Mouse (Mus musculus) embryonic facial prominence, embryonic 15.5 days (tissue): ENCODE measurements around the gene Zic2. TPM values are rescaled to one million over a fixed set of nuclear protein-coding genes. Genes with fewer than 3 reads are reported as not detected.
A peak's percentile ranks its signal among the peaks of the same experiment; 100 is the strongest.
"Not testable (repeated sequence)": the region's sequence is repeated elsewhere in the genome, so short reads cannot be mapped to it uniquely, and the experiment has no call there.

Experiments
- ATAC-seq: fragments of 200-750 bp; cut with Nextera tagmentation; 2 replicates; pipeline ENCODE4 v1.8.0; 2017; ENCODE audit warnings: low read depth, moderate TSS enrichment; ENCODE audit not compliant: insufficient number of reproducible peaks, low FRiP score, low TSS enrichment
- H3K27ac ChIP-seq: fragments of 300-500 bp; sonication (generic); replicated peaks from 2 replicates; pipeline ENCODE4 v1.5.1; 2015; ENCODE audit warnings: mild to moderate bottlenecking, inconsistent platforms
- H3K27me3 ChIP-seq: fragments of 300-500 bp; sonication (generic); 2 replicates; pipeline ENCODE4 v1.6.1; 2015; ENCODE audit warnings: inconsistent platforms
- H3K36me3 ChIP-seq: fragments of 300-500 bp; sonication (generic); 2 replicates; pipeline ENCODE4 v1.6.1; 2015; ENCODE audit warnings: mild to moderate bottlenecking, inconsistent platforms
- H3K4me1 ChIP-seq: fragments of 300-500 bp; sonication (generic); 2 replicates; pipeline ENCODE4 v1.6.1; 2015; ENCODE audit warnings: inconsistent platforms
- H3K4me2 ChIP-seq: fragments of 300-500 bp; sonication (generic); replicated peaks from 2 replicates; pipeline ENCODE4 v1.6.1; 2015; ENCODE audit warnings: mild to moderate bottlenecking, inconsistent platforms
- H3K4me3 ChIP-seq: fragments of 300-500 bp; sonication (generic); replicated peaks from 2 replicates; pipeline ENCODE4 v1.5.1; 2015; ENCODE audit warnings: mild to moderate bottlenecking, inconsistent platforms
- H3K9ac ChIP-seq: fragments of 300-500 bp; sonication (generic); 2 replicates; pipeline ENCODE4 v1.6.1; 2015; ENCODE audit warnings: inconsistent platforms
- H3K9me3 ChIP-seq: fragments of 300-500 bp; sonication (generic); replicated peaks from 2 replicates; pipeline ENCODE4 v1.6.1; 2016; ENCODE audit warnings: inconsistent platforms
- WGBS: fragments of 180-500 bp; shearing (Covaris S2); methylation state at CpG from one replicate; pipeline ENCODE4 v1.1.7; 2015; 5-methylcytosine and 5-hydroxymethylcytosine counted together
- polyA plus RNA-seq: library from polyadenylated mRNA; unstranded; fragments of >200 nt; fragmentation: Nextera tagmentation; extraction: Ambion mirVana; gene quantifications from 2 replicates; pipeline ENCODE4 v1.2.1, GENCODE M21; 2015

The Zic2 gene
- polyA plus RNA-seq, 1 experiment from 2014 or later, result 0.32 TPM

DNA sequence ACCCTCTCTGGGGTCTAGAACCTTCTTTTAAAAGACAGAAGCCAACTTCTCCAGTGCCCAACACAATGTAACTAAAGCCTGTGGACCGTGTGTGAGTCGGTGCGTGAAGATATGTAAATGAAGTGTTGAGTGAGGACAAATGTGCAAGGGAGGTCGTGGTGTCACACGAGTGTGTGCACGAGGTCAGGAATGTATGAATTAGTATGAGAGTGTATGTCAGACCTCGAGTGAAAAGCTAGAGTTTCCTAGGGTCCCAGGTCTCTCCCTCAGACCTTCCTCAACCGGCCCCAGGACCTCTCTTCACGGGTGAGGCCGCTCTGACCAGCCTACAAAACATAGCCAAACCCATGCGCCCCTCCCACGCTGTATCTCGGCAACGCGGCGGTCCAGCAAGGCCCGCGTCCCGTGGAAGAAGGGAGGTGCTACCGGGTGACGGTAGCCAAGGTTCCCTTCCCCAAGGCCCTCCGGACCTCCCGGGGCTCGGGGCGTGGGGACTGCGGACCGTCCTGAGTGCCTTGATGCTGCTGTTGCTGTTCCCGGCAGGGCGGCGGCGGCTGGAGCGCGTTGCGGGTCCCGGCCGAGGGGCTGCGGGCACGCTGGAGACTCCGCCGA, 12.0 kb upstream of the Zic2 start:
- Histone ChIP-seq H3K9ac (no peak overlapping the region), H3K36me3 (no peaks in the 10 kb centered on the region), H3K27me3 (peaks cover 81% of the 10 kb centered on the region), H3K9me3 (no peaks in the 10 kb centered on the region), H3K27ac (no peak overlapping the region), H3K4me1 (peaks cover 25% of the 10 kb centered on the region), H3K4me3 (peak overlapping the region; percentile 49), H3K4me2 (peak overlapping the region; percentile 94)
- WGBS, result 3% methylated on average over 40 of the region's 40 CpGs
- ATAC-seq, result no peak

DNA sequence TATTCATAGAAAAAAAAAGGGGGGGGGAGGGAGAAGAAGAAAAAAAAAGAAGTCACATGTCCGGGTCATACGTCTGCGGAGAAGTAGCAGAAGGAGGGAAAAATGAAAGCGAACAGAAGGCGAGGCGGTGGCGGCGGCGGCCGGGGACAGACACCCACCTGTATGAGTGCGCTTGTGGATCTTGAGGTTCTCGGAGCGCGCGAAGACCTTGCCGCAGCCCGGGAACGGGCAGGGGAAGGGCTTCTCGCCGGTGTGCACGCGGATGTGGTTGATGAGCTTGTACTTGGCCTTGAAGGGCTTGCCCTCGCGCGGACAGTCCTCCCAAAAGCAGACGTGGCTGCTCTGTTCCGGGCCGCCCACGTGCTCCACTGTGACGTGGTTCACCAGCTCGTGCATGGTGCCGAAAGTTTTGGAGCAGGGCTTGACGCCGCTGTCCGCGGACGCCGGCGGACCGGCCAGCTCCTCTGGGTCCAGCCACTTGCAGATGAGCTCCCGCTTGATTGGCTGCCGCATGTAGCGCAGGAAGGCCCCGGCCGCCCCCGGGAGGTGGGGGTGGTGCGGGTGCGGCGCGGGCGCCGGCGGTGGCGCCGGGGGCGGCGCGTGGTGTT, 11.4 kb upstream of the Zic2 start:
- peak; percentile 63; the same call in 1 of the 2 replicates for ATAC-seq
- H3K36me3 ChIP-seq, H3K27ac ChIP-seq, H3K9ac ChIP-seq, H3K9me3 ChIP-seq: not testable (repeated sequence)
- Histone ChIP-seq H3K27me3 (peaks cover 87% of the 10 kb centered on the region), H3K4me3 (peak overlapping the region; percentile 49), H3K4me1 (peaks cover 25% of the 10 kb centered on the region), H3K4me2 (peak overlapping the region; percentile 94)
- under 1% methylated on average over 51 of the region's 58 CpGs for WGBS

DNA sequence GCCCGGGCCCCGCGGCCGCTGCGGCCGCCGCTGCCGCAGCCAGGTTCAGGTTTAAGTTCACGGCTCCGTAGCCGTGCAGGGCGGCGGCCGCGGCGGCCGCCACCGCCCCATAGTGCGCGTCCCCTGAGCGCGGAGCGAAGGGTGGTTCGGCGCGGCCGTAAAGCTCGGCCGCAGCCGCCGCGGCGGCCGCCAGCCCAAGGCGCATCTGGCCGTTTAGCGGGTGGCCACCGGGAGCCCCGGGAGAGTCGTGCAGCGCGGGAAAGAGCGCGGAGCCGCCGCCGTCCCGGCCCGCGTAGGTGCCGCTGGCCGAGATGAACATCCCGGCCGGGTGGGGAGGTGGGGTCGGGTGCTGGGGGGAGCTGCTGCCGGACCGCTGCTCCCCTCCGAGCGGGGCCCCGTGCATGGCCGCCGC, 10.9 kb upstream of the Zic2 start:
- under 1% methylated on average over 62 of the region's 62 CpGs for WGBS
- no peak overlapping the region for H3K27ac ChIP-seq
- no peak for ATAC-seq

DNA sequence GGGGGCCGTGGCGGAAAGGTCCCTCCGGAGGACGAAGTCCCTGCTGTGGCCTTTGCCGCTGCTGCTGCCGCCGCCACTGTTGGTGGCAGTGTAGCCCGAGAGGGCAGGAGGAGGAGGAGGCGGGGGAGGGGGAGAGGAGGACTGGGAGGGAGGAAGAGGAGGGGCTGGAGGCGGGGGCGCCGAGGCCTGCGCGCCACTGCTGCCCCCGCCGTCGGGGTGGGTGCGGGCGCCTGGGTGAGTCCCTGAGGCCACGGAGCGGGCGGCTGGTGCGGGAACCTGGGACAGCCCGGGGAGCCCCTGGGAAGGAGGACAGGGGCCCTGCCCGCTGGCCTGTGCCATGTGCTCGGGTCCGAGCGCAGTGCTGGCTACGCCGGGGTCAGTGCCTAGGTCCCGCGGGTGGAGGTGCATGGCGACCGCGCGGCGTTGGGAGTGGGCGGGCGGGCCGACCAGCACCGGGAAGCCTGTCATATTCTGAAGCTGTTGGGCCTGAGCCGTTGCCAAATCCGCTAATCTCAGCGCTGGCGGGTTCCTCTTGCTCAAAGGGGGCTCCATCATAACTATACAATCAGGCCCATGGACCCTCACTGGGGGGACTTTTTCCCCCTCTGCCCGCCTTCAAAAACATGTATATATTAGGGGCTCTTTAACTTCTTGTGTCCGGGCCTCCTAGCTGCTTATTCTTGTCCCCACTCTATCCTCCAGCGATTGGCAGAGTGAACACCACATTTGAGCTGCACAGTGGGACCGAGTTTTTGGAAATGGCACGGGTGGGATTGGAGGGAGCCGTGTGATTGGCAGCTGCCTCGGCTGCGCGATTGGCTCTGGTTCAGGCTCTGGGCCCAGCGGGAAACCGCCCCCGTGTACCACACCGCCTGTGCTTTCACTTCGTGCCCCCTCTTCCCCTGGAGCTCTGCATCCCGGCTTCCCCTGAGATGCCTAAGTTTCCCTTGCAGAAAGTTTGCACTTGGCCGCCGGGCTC, 10.2 kb upstream of the Zic2 start, which contains the start of gene Zic5:
Gene Zic5, minus strand, starts transcription at position 915 of the 979 bp plus-strand sequence.
- no peaks in the 10 kb centered on the region for H3K36me3 ChIP-seq
- H3K9ac ChIP-seq, result no peak within 1 kb of the TSS
- H3K9me3 ChIP-seq, result no peaks in the 10 kb centered on the region
- H3K4me1 ChIP-seq, result peaks cover 25% of the 10 kb centered on the region
- H3K4me2 ChIP-seq, result peak within 1 kb of the TSS; percentile 94
- ATAC-seq, result 0 out of 2 replicates have a peak, but pooled peaks have one; percentile 23
- H3K27ac ChIP-seq, result no peak within 1 kb of the TSS
- WGBS, result 1% methylated on average over 57 of the region's 62 CpGs
- H3K27me3 ChIP-seq, result peaks cover 95% of the 10 kb centered on the region
- H3K4me3 ChIP-seq, result peak within 1 kb of the TSS; percentile 49

More for the DNA sequence above, 10.9 kb upstream of the Zic2 start:
- Histone ChIP-seq H3K27me3 (peaks cover 92% of the 10 kb centered on the region), H3K4me2 (peak overlapping the region; percentile 94), H3K36me3 (no peaks in the 10 kb centered on the region), H3K4me1 (peaks cover 25% of the 10 kb centered on the region), H3K9ac (no peak overlapping the region), H3K9me3 (no peaks in the 10 kb centered on the region), H3K4me3 (peak overlapping the region; percentile 49)

DNA sequence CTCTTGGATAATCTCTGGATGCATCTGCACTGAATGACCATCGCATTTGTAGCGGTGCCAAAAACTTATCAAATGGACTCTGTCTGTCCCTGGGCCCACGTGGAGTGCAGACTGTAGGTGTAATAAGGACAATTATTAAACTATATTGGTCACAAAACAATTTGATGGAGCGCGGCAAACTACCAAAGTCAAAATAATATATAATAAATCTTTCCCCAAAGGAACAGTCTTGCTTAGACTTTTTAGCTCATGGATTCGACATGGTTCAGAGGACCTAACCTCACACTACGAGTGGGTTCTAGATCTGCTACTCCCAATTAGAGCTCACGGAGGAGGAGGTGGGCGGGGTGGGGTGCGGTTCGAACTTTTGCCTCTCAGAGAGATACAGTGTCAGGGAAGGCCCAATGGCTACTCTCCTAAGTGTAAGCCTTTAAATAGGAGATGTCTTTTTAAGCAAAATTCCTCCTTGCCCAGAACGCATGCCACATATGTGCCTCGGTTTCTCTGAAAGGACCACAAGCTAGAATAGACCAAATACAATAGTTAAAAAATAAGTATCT, 9.2 kb upstream of the Zic2 start:
- Histone ChIP-seq H3K27ac (no peak overlapping the region), H3K4me3 (no peak overlapping the region), H3K4me1 (peaks cover 25% of the 10 kb centered on the region), H3K9ac (no peak overlapping the region), H3K9me3 (no peaks in the 10 kb centered on the region), H3K36me3 (no peaks in the 10 kb centered on the region), H3K27me3 (peaks cover 96% of the 10 kb centered on the region), H3K4me2 (no peak overlapping the region)
- WGBS, result 22% methylated on average over 13 of the region's 13 CpGs
- no peak for ATAC-seq

DNA sequence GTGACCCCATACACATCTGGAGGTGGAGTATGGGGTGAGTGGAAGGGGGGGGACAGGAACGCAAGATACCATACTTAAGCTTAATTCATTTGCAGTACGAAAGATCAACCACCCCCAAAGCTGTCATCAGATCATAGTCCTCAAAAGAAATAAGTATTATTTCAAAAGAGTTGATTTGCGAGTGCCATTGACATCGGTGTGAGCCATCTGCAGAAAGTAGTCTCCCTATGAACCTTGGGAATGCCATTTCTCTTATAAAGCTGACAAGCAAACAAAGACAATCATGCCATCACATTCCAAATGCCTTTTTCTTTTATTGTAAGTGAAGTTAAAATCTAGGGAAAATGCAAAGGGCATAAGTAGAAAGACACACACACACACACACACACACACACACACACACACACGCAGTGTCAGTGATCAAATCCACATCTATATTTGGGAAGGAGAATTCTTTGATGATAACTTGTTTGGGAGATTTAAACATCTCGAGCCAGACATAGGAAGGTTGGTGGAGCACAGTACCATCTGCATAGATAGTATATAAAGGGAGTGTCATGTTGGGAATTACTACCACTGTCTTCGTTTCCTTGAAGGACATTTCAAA, 8.4 kb upstream of the Zic2 start:
- H3K27me3 ChIP-seq, result peaks cover 98% of the 10 kb centered on the region
- 55% methylated on average over 7 of the region's 7 CpGs for WGBS
- H3K4me3 ChIP-seq, result no peak overlapping the region
- ATAC-seq, result no peak
- H3K4me2 ChIP-seq, result no peak overlapping the region
- no peak overlapping the region for H3K9ac ChIP-seq
- no peak overlapping the region for H3K27ac ChIP-seq
- H3K36me3 ChIP-seq, result no peaks in the 10 kb centered on the region
- H3K4me1 ChIP-seq, result peaks cover 25% of the 10 kb centered on the region
- H3K9me3 ChIP-seq, result no peaks in the 10 kb centered on the region

DNA sequence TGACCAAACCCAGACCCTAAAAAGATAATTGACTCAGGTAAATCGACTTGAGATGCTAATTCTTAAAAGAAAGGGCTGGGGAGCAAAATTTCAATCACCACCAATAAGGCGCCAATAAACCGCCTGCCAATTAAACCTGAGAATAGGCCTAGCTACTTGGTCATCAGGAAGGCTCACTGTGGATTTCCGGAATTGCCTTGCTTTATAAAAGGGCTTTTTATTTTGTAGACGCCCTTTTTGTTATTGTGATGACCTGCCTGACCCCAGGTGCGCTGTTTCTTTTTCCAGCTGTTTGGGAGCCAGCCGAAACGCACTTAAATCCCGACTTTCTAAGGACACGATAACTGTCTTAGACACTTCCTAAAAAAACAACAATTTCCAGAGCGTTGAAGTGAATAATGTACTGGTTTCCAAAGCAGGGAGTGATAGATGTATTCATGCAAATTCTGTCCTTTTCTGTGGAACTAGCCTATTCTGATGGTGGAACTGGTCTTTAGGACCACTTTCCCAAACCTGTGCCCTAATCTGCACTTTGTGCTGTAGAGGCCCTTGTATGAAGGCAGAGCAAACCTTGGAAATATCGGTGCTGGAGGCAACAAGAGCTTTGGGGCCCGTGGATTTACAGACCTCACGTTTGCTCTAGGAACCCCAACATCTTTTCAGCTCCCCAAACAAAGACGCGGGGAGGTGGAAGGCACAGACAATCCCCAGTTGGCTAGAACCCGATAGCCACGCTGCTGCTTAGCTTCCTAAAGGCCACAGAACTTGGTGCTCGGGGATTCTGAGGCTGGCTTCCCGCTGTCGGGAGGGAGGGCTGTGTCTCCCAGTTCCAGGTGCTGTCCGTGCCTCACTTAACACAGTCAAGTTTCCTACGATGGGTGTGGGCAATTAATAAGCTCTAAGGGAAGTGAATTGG, 7.1 kb upstream of the Zic2 start:
- Histone ChIP-seq H3K9ac (no peak overlapping the region), H3K9me3 (no peaks in the 10 kb centered on the region), H3K4me1 (peaks cover 27% of the 10 kb centered on the region), H3K4me3 (no peak overlapping the region), H3K4me2 (no peak overlapping the region), H3K36me3 (no peaks in the 10 kb centered on the region), H3K27me3 (peaks cover 97% of the 10 kb centered on the region), H3K27ac (no peak overlapping the region)
- 4% methylated on average over 23 of the region's 23 CpGs for WGBS
- ATAC-seq, result no peak

DNA sequence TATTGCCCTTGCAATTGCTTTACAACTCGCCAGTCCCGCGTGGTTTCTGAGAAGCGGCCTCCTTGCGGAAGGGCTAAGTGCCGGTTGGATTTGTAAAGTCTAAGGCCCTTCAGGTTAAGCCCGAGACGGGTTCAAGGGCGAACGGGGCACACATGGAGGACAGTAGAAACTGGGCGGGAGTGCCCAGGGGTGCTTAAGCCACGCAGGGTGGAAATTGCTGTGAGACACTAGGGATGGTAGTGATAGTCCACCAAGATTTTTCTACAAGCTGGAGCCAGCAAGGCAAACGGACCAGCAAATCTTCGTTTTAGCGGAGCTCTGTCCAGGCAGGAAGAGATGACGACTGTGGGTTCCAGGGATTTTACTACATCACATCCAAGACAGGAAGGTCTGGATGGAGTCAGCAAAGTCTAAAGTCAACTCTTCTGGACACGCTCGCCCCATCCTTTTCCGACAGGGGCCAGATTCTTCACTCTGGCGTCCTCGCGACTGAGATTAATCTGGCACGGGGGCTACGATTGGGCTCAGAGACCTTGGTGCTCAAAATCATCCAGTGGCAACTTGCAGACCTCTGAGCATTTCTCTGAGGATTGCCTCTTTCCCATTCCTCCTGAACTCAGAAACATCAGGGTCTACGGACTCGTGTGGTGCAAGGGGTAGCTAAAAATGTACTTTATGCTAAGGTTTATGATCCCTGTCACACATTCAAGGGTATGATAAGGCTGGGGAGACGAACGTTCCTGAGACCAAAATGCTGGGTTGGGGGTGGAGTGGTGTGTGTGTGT, 6.1 kb upstream of the Zic2 start:
- Histone ChIP-seq H3K4me2 (no peak overlapping the region), H3K27me3 (peaks cover 97% of the 10 kb centered on the region), H3K4me3 (no peak overlapping the region), H3K9ac (no peak overlapping the region), H3K36me3 (no peaks in the 10 kb centered on the region), H3K9me3 (no peaks in the 10 kb centered on the region), H3K4me1 (peaks cover 21% of the 10 kb centered on the region), H3K27ac (no peak overlapping the region)
- WGBS, result 4% methylated on average over 28 of the region's 28 CpGs
- no peak for ATAC-seq

DNA sequence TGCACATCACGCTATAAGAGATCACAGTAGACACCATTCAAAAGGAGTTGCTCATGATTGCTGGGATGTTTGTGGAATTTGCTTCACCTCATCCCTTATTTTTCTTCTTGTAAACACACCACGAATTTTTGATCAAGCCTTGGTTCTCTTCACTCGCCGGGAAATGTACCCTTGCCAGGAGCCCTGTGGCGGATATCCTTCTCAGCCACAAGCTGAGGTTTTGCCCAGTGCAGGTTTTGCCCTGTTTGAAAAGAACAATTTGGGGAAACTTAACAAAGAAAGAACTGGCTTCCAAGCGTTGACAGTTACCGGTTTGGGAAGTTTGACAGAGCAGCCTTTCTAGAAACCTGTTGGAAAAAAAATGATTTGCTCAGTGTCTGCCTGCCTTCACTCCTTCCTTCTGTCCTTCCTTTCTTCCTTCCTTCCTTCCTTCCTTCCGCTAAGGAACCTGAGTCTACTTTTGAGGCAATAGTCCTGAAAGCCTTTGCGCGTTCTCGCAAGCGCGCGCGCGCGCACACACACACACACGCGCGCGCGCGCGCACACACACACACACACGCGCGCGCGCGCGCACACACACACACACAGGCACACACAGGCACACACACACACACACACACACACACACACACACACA, 3.7 kb upstream of the Zic2 start:
- Histone ChIP-seq H3K4me2 (no peak overlapping the region), H3K9ac (no peak overlapping the region), H3K36me3 (no peaks in the 10 kb centered on the region), H3K9me3 (no peaks in the 10 kb centered on the region), H3K4me3 (no peak overlapping the region), H3K27ac (no peak overlapping the region), H3K4me1 (peaks cover 30% of the 10 kb centered on the region), H3K27me3 (peaks cover 97% of the 10 kb centered on the region)
- WGBS, result 7% methylated on average over 31 of the region's 31 CpGs
- ATAC-seq, result no peak
